Mouse (Mus musculus) ovary, postnatal 10 days (tissue): ENCODE results near the gene Gm33543.

Experiments
- DNase-seq: peaks from one replicate; pipeline ENCODE4 v3.0.0; 2022; ENCODE audit warnings: low spot score

Gene Gm33543

DNA sequence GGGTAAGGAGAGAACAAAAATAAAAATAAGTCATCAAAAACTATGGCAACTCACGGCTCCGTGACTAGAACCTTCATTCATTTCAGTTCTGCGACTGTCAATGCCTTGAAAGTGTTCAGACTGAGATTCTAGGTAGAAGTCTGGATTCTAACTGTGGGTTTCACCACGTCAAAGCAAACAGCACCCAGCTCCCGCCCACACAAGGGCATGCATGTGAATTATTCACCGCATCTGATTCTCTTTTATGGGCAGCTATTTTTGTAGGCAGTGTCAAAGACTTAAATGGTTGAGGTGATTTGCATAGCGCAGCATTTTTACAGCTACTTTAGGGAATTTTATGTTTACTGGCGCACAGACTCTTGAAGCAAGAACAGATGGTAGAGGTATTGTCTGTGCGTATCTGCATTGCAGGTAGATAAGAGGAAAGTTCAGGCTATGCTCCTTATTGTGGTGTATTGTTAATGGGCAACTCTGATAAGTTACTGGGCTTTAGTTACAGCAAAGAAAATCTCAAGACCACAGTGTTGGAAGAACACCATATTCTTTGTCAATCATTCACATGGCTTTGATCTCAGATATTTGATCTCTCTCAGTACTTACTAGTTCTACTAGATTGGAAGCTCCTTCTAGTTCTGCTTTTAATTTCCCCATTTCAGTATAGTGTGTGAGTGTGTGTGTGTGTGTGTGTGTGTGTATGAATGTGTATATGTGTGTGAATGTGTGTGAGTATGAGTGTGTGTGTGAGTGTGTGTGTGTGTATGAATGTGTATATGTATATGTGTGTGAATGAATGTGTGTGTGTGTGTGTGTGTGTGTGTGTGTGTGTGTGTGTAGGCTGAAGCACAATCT lies at the start of gene Gm33543:
Gene Gm33543 (minus strand): TSS at position 142 of the 849 bp plus-strand sequence.
- DNase-seq, result no peak

DNA sequence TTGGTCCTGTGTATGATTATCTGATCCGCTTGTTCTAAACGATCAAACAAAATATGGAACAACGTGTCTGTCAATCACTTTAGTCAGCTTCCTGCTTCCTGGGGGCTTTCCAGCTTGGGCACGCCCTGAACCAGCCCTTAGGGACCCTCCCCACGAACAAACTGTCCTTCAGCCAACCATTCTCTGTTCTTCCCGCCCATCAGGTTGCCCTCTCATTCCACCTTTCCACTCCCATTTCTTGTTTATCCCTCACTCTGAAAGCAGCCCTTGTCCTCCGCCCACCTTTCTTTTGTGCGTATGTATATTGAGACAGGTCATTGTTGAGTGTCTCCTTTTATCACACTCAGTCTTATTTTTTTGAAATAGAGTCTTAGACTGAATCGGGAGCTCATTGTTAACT lies 49.4 kb upstream of the Gm33543 start:
- DNase-seq, result no peak

DNA sequence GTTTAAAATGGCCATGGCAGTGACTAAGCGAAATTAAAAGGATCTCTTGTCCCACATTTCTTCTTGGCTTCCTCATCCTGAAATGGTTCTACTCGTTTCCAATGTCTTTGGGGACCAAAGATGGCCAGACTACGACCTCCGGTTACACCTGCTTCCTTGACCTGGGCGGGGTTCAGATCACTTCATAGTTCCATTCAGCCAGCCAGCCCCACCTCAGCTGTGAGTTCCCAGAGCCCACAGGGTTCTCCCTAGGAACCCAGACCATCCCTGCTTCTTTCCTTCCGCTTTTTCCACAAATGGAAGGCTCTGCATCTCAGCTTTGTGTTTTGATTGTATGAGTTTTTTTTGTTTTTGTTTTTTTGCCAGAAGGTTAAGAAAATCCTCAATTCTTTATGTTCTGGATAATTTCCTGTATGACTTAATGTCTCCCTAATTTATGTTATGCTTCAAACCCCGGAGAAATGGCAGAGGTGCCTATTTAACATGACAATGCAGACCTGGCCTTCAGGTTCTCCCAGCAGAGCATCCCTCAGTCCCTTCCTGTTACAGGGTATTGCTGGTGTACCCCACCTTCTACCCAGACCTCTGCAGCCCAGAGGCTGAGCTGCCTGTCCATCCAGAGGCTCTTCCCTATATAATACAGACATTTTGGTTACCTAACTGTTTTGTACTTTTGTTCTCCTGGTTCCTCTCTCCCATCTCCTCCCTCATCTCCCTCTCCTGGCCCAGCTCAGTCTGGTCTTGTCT lies 48.7 kb upstream of the Gm33543 start:
- DNase-seq, result no peak

DNA sequence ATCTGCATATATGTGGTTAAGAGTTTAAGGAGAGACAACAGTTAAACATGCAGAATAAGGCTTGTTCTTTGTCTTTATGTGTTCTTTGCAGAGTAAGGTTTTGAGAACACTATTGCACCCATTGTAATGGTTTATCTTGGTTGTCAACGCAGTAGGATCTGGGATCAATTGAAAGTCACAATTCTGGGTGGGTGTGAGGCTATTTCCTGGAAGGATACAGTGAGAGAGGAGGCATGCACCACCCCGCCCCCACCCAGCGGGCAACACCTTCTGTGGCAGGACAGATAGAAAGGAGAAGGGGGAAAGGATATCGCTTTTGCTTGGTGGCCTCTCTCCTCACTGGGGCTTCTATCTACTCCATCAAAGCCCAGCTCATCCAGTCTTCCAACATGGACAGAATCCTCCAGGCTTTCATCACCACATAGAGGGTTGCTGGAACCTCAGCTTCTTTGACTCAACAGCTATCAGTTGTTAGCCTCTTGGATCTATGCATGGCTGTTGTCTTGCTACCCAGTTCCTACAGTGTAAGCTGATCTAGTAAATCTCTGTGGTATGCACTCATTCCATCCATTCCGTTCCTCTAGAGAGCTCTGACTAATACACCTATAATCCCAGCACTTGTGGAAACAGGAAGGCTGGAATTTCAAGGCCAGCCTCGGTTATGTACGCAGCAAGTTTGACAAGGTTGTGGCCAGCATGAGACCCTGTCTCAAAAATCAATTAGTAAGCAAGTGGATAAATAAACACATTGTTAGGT lies 41.2 kb upstream of the Gm33543 start:
- no peak for DNase-seq

DNA sequence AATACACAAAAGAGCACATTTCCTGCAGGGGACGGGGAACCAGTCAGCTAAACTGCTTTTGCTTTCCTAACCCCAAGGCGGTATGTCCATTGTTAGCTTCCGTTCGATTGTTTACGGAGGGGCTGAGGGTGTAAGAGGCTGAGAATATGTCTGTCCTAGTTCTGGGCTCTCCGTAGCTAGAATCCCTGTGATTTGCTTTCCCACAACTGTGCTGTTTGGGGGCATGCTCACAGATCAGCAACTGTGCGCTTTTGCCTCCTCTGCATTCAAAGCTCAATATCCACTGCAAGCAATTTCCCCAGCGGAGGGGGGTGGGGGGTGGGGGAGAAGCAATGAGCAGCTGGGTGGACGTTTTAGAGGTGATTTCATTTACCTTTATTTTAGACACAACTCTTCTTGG lies 39.3 kb upstream of the Gm33543 start:
- no peak for DNase-seq

DNA sequence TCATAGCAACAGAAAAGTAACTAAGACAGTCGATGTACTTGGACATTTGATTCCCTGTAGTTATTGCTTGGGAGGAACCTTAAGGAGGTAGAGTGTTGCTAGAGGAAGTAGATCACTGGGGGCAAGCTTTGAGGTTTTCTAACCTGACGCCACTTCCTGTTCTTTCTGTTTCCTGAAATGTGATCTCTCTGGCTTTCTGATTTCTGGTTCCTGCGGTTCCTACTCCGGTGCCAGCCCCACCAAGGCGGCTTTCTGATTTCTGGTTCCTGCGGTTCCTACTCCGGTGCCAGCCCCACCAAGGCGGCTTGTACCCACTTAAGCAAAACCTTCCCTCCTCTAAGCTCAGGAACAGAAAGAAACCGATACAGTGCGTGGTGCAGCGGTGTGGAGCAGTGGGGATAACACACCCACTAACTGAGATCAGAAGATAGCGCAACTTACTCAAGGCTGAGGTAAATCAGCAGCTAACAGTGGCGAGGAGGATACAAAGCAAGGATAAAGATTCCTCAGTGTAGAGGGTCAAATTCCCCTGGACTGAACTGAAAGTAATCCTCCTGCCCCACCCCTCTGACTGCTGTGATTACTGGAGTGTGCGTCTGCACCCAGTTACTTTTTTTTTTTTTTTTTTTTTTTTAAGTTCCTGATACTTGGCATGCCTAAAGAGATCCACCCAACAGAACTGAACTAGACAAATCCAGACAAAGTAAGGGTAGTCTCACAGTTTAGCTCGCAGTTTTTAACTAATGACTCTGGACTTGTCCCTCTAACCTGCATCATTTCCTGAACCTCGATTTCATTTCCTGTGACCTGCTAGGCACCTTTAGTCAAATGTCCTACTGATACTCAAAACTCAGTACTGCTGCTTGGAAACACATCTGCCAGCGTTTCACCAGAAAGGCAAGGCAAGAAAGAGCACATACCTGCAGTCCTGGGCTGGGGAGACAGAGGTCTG lies 37.5 kb upstream of the Gm33543 start:
- DNase-seq, result no peak

DNA sequence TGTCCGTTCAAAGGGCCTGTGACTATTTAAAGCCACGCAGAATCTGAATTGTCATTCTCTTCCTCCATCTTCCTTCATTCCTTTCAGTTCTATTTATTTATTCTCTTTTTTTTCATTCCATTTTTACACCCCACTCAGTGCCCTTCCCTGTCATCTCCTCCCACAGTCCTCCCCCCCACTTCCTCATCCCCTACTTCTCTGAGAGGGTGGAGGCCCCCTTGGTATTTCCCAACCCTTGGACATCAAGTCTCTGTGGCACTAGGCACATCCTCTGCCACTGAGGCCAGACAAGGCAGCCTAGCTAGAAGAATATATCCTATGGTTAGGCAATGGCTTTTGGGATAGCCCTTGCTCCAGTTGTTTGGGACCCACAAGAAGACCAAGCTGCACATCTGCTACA lies 28.1 kb upstream of the Gm33543 start:
- DNase-seq, result no peak

DNA sequence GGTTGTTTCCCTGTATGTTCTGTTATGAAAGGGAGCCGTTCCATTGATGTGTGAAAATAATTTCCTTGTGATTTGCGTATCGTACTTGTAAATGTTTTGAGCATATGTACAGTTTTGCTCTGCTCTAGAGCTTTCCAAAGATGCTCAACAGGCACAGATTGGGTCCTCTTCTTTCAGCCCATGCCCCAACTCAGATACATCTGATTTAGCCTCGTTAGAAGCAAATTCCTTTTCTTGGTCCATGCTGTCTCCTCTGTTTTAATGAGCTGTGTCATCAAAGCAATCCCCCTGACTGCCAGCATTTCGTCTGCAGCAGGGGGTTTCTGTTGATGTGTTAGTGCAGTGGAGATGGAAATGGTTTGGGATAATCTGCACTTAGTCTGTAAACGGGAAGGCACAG lies 25.6 kb upstream of the Gm33543 start:
- DNase-seq, result no peak

DNA sequence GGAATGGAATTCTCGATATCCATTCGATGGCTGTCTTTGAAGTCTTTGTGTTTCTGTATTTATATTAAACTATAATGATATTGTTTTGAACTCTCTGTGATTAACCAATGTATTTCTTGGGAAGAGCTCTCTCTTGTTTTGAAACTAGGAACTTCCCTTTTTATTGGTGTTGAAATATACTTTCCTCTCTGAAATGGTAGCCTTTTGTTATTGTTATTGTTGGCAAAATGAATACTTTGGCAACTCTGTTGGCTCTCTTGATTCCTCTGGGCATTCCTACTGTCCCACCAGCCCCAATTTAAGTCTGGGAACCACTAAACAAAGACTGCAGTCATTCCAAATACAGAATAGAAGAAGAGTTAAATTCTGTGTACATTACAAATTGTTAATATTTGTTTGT lies 24.9 kb upstream of the Gm33543 start:
- no peak for DNase-seq

DNA sequence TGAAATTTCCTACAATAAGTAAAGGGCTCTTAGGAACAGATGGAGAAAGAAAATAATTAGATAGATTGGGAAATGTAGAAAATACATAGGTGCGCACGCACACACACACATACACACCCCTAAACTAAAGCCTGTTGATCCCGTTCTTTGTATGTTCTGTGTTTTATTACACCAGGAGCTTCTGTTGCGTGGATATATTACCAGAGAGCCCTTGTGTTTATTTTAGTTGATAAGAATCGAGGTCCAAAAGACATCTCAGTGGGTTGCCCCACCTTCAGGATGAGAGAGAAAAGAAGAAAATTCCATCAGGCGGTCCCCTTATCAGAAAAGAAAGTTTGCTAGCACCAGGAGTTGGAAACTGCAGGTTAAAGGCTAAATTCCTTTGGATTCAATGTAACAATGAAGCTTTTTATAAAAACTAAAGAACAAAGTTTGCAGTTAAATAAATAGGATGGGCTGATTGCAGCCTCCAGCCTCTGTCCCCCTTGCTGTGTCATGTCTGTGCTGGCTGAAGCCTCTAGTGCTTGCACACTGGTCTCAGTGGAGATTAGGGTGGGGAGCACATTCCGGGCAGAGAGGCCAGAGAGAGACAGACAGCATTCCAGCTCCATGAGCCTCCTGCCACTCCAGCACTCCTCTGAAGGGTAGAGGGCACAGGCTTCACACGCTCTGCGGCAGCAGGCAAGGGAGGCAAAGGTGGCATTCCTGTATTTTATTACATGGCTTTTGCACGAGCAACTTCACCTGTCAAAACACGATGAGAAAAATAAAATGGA lies 21.8 kb upstream of the Gm33543 start:
- DNase-seq, result no peak

DNA sequence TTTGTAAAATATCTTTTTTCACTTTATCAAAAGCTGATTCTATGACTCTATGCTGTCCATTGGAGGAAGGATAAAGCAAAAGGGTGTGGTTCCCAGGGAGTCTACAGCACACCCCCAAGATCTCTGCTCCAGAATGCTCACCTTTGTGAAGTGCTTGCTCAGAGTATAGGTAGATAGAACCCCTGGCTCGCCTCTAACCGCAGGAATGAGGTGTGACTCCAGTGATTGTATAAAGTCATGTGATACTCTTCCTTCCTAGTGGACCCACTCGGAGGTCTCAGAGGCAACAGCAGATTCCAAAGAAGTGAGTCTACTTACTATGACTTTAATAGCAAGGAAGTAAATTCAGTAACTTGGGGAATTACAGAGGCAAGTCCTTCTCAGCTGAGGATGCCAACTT lies 19.9 kb upstream of the Gm33543 start:
- no peak for DNase-seq

DNA sequence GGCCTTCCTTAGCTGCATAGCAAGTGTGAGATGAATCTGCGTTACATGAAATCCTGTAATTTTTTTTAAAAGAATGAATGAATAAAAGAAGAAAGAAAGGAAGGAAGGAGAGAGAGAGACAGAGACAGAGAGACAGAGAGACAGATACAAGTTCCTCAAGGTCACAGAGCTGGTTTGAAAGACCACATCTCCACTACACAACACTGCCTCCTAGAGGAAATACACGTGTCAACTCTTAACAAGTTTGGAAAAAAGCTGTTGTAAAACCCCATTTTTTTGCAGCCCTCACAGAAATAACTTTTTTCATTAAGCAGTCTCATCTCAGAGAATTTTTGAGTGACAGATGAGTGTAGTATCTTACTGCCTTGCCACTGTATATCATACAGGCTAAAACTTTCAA lies 15.4 kb upstream of the Gm33543 start:
- DNase-seq, result no peak

DNA sequence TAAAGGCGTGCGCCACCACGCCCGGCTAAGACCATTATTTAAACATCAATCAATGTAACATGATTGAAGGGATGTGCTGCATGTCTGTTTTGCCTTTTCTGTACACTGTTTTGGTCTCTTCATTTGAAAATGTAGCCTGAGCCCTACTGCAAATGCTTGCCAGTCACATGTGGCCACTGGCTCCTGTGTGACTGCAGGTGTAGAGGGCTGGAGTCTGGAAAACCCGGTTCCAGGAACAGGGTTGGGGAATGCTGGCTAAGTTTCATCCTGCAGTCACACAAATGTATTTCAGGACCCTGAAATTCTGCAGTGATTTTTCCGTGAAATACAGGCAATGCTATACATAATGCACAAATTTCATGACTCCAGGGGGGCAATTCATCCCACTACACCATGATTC lies 12.7 kb upstream of the Gm33543 start:
- DNase-seq, result no peak

DNA sequence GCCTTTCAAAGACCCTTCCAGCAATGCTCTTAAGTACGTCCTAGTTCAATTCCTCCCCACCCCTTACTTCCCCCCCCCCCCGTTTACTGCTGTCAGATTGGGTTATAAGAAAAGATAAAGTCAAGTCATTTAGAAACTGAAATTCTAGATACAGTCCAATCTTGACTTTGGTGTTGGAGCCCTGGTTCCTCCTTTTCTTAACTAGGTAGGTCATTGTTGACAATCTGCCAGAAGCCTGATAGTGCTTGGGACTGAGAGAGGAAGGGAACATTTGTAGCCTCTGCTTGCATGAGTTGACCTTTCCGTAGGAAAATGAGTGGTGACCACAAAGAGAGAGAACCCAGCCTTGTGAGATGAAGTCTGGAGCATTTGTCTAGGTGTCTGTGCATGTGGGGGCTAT lies 7.8 kb upstream of the Gm33543 start:
- DNase-seq, result no peak

DNA sequence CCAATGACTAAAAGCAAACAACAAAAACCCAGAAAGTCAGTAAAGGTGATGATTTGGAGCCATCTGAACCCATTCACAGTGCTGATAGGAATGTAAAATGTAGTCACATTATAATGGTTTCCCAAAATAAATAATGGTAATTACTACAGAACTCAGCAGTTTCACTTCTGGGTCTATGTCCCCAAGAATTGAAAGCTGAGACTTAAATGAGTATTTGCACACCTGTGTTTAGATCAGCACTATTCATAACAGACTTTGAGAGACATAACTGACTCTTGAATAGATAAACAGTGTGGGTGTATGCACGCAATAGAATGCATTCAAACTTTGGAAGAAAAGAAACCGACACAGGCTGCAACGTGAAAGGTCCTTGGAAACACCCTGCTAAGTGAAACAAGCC lies 4.0 kb upstream of the Gm33543 start:
- DNase-seq, result no peak

DNA sequence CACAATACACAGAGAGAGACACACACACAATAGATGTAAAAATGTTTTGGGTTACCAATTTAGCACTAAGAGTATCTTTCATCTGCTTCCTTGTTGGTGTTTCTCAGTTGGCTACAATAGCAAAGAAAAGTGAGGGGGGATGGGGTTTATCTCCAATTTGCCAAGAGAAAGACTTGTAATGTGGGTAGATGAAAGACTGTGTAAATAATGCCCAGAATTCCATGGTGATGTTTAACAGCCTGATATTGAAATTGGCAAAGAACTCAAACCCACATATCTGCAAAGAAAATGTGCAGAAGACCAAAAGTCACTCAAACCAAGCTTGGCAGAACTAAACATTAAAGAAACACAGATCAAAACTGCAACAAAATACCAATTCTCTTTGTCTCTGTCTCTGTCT lies 3.6 kb upstream of the Gm33543 start:
- no peak for DNase-seq

DNA sequence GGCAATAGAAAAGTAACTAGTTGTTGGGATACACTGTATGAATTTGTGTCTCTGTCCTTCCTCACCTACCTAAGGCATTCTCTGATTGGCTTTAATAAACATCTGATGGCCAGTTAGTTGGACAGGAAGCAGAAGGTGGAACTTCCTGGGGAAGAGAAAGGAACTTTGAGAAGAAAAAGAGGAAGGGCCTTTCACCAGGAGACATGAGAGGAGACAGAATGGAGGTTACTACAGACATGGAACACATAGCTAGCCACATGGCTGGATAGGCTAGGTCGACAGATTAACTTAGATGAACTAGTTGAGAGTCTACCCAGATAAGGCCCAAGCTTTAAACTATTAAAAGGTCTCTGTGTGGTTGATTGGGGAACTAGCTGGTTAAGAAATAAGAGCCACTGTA lies 1.1 kb upstream of the Gm33543 start:
- DNase-seq, result no peak

DNA sequence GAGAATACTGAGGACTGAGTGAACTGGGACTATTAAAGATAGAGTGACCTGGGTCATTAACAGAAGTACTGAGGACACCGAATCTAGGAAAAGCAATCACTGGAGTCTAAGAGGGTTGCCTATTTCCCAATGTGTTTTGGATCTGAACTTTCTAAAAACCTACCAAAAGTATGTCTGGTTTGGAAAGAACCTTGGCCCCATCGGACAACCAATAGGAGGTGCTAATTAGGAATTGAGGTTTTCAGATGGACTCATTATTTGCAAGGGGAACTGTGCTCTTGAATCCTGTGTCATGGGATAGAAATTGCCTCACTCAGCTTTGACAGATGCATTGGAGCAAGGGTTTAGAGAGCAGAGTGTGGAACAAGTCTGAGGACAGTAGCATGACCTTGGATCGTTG lies 1.5 kb downstream of the Gm33543 start:
- DNase-seq, result no peak

DNA sequence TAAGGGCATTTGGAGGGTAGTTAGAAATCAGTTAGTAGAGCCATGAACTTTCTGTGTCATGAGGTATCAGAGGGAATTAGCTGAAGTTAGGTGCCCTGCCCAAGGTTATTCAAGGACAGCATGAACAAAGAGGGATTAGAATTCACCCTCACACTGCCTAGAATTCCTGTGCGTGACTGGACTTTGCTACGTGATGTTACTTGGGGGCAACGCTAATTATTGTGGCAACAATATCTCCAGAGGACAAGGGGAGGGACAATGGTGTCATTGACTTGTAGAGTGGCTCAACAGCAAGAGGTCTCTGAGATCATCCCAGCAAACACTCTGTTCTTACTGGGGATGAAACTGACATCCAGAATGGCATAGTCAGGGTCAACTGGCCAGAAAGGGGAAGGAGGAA lies 2.9 kb downstream of the Gm33543 start:
- no peak for DNase-seq

DNA sequence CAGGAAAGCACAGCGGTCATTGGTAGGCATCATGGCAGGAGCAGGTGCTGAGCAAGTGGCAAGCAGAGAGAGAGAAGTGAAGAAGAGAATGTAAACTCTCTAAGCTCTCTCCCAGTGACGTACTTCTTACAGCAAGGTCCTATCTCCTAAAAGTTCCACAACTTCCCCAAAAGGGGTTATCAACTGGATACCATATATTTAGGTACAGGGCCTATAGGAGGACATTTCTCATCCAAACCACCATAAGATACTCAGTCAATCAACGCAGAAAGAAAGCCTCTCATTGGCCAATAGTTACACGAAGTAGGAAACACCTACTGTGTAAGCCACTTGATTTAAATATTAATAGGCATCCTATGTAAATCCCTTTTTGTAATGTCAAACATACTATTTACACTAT lies 3.7 kb downstream of the Gm33543 start:
- no peak for DNase-seq
